Mouse (Mus musculus) intestine, embryonic 15.5 days (tissue): ENCODE measurements at regions not wholly inside any gene's neighbourhood (a gene's known extent, or its start where the extent isn't known, plus 50 kb on each side); places are given as distances from the start of the nearest gene placed in this dataset.
A peak's percentile ranks its signal among the peaks of the same experiment; 100 is the strongest.

Experiments used
- ATAC-seq: fragments of 200-750 bp; cut with Nextera tagmentation; 2 replicates; pipeline ENCODE4 v1.8.0; 2017; ENCODE audit warnings: moderate TSS enrichment, moderate library complexity
- H3K27ac ChIP-seq: fragments of 300-500 bp; sonication (generic); 2 replicates; pipeline ENCODE4 v1.5.1; 2015; ENCODE audit warnings: mild to moderate bottlenecking, inconsistent platforms
- H3K27me3 ChIP-seq: fragments of 300-500 bp; sonication (generic); replicated peaks from 2 replicates; pipeline ENCODE4 v1.6.1; 2015; ENCODE audit warnings: inconsistent platforms
- H3K36me3 ChIP-seq: fragments of 300-500 bp; sonication (generic); 2 replicates; pipeline ENCODE4 v1.6.1; 2015; ENCODE audit warnings: inconsistent platforms
- H3K4me1 ChIP-seq: fragments of 300-500 bp; sonication (generic); replicated peaks from 2 replicates; pipeline ENCODE4 v1.6.1; 2015; ENCODE audit warnings: inconsistent platforms
- H3K4me2 ChIP-seq: fragments of 300-500 bp; sonication (generic); replicated peaks from 2 replicates; pipeline ENCODE4 v1.6.1; 2015; ENCODE audit warnings: mild to moderate bottlenecking, inconsistent platforms
- H3K4me3 ChIP-seq: fragments of 300-500 bp; sonication (generic); replicated peaks from 2 replicates; pipeline ENCODE4 v1.5.1; 2015; ENCODE audit warnings: inconsistent platforms
- H3K9ac ChIP-seq: fragments of 300-500 bp; sonication (generic); 2 replicates; pipeline ENCODE4 v1.6.1; 2015; ENCODE audit warnings: inconsistent platforms
- H3K9me3 ChIP-seq: fragments of 300-500 bp; sonication (generic); 2 replicates; pipeline ENCODE4 v1.6.1; 2016; ENCODE audit warnings: inconsistent platforms
- WGBS: fragments of 180-500 bp; shearing (Covaris S2); methylation state at CpG from one replicate; pipeline ENCODE4 v1.1.7; 2015; 5-methylcytosine and 5-hydroxymethylcytosine counted together

DNA sequence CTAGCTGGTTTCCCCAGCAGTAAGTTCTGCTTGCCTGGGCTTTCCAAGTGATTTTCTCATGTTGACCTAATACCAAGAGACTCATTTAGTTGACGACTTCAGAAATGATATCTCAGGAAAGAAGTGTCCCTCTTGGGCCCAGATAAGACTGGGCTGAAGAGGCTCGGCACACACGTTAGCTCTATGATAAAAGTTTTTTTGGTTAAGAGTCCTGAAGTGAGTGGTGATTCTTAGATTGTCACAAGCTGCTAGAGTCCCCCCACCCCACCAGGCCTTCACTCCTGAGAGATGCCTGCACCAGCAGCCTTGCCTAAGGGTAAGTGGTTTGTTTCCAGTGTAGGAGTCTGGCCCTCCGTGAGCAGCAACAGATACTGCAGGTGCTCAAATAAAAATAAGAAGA is 169.4 kb downstream of the Maf start:
- H3K4me2 ChIP-seq = no peak overlapping the region
- no peaks in the 10 kb centered on the region for H3K27me3 ChIP-seq
- 0 out of 2 replicates have a peak, but pooled peaks cover 3% of the 10 kb centered on the region for H3K4me1 ChIP-seq
- no peak overlapping the region for H3K9ac ChIP-seq
- WGBS = 84% methylated on average over 4 of the region's 4 CpGs
- no peaks in the 10 kb centered on the region for H3K36me3 ChIP-seq
- H3K4me3 ChIP-seq = no peak overlapping the region
- no peak overlapping the region for H3K27ac ChIP-seq
- ATAC-seq = no peak
- H3K9me3 ChIP-seq = no peaks in the 10 kb centered on the region

DNA sequence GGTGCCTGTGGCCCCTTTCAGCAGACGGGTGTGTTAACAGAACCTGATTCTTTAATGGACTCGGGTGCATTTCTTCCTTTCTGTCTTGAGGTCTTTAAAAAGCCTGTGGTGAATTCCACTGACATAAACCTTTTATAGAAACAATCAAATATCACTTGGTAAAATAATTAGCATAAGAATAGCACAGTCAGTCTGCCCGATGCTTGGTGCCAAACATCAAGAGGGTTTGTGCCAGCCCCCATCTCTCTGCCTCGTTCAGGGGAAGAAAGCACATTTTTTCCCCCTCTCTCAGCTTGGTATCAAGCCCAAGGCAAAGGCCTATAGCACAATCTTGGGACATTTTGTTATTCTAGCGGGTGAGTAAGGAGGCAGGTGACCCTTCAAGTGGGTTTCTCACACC is 169.8 kb downstream of the Maf start:
- H3K9ac ChIP-seq = no peak overlapping the region
- 0 out of 2 replicates have a peak, but pooled peaks cover 3% of the 10 kb centered on the region for H3K4me1 ChIP-seq
- H3K4me2 ChIP-seq = no peak overlapping the region
- ATAC-seq = no peak
- H3K36me3 ChIP-seq = no peaks in the 10 kb centered on the region
- 76% methylated on average over 5 of the region's 5 CpGs for WGBS
- H3K4me3 ChIP-seq = no peak overlapping the region
- no peak overlapping the region for H3K27ac ChIP-seq
- no peaks in the 10 kb centered on the region for H3K27me3 ChIP-seq
- H3K9me3 ChIP-seq = no peaks in the 10 kb centered on the region

DNA sequence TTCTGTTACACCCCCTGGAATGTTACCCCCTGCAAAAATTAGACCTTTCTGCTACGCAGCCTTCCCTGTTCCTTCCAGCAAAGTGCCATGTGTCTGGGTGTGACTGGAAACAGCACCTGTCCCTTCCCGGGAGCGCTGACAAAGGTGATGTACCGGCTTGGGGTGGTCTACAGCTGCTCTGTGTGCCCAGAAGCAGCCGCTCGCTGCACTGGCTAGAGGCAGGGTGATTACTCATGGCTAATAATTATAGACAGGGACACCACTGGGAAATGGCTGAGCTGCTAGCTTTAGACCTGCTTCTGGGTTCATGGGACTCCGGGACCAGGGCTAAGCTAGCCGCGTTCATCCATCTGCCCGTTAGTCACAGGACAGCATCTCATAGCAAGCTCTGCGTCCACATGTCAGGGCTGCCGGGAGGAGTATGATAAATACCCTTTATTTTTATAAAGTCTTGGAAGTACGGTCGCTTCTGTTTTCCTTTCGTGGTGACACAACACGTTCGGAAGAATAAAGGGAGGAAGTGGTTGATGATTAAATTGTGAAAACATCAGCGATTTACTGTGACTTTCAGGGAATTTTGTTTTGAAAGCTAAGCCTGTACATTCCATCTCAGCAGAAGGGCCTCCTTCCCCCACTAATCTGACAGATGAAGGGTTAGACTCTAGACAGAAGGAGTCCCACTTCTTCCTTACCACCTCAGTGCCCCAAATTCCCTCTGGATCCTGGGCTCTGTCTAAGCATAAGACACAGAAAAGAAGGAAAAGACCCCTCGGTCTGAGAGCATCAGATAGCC is 170.8 kb downstream of the Maf start:
- H3K4me2 ChIP-seq = no peak overlapping the region
- no peak overlapping the region for H3K9ac ChIP-seq
- whole genome bisulfite sequencing = 44% methylated on average over 19 of the region's 19 CpGs
- H3K4me1 ChIP-seq = 0 out of 2 replicates have a peak, but pooled peaks cover 5% of the 10 kb centered on the region
- ATAC-seq = no peak
- H3K9me3 ChIP-seq = no peaks in the 10 kb centered on the region
- no peaks in the 10 kb centered on the region for H3K27me3 ChIP-seq
- H3K27ac ChIP-seq = no peak overlapping the region
- H3K4me3 ChIP-seq = no peak overlapping the region
- no peaks in the 10 kb centered on the region for H3K36me3 ChIP-seq

DNA sequence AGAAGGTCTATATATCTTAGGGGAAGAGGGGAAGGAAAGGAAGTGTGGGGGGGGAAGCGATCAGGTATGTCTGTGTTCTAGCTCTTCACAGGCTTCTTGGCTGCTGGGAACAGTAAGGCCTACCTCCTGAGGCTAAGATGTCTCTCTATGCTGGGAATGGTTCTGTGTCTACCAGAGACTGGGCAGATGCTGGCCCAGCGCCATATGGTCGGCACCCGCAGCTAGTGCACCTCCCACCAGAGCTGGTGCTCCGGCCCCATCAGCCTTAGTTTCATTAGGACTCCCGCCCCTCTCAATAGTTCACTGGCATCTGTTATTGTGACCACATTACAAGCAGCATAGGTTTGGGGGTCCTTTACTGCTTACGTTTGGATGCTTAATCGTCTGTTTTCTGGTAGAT is 171.6 kb downstream of the Maf start:
- Histone ChIP-seq H3K4me2 (no peak overlapping the region), H3K27ac (no peak overlapping the region), H3K9me3 (no peaks in the 10 kb centered on the region), H3K4me3 (no peak overlapping the region), H3K9ac (no peak overlapping the region), H3K36me3 (no peaks in the 10 kb centered on the region), H3K4me1 (0 out of 2 replicates have a peak, but pooled peaks cover 5% of the 10 kb centered on the region), H3K27me3 (no peaks in the 10 kb centered on the region)
- WGBS = 84% methylated on average over 8 of the region's 8 CpGs
- ATAC-seq = no peak

DNA sequence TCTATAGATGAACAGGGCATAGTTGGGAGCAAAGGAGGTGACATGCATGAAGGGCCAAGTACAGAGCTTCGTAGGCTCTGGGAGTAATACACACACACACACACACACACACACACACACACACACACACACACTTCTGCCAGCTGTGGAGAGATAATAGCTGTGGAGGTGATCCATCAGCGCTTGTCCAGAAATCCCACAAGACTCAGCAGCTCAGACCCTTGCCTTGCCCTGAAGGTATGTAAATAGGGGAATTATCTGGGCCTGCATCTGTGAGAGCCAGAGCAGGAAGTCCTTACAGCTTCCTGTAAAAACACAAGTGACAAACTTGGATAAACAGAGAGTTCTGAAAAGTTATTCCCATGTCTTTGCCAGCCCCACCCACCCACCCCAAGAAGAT is 173.6 kb downstream of the Maf start:
- Histone ChIP-seq H3K27me3 (no peaks in the 10 kb centered on the region), H3K9ac (no peak overlapping the region), H3K4me2 (no peak overlapping the region), H3K4me3 (no peak overlapping the region), H3K27ac (no peak overlapping the region), H3K9me3 (no peaks in the 10 kb centered on the region), H3K4me1 (0 out of 2 replicates have a peak, but pooled peaks cover 2% of the 10 kb centered on the region), H3K36me3 (no peaks in the 10 kb centered on the region)
- 38% methylated on average over 2 of the region's 2 CpGs for WGBS
- ATAC-seq = no peak

DNA sequence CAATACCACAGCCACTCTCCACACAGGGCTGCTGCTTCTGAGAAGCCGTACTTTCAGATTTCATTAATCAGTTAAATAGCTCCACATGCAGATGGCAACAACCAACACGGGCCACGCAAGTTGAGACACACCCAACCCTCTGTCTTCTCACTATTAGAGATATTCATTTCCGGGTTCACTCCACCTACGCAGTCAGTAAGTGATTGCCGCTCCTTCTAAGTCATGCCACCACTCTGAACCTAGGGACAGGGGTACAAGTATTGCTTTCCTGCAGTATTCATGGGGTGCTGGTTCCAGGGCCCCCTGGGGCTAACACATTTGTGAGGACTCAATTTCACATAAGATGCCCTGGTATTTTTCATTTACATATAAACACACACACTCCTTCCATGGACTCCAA is 176.3 kb downstream of the Maf start:
- 82% methylated on average over 6 of the region's 6 CpGs for WGBS
- ATAC-seq = peak; percentile 67
- no peak overlapping the region for H3K4me3 ChIP-seq
- no peaks in the 10 kb centered on the region for H3K36me3 ChIP-seq
- H3K9me3 ChIP-seq = no peaks in the 10 kb centered on the region
- 0 out of 2 replicates have a peak, but pooled peaks cover 2% of the 10 kb centered on the region for H3K4me1 ChIP-seq
- no peak overlapping the region for H3K27ac ChIP-seq
- H3K9ac ChIP-seq = no peak overlapping the region
- no peak overlapping the region for H3K4me2 ChIP-seq
- no peaks in the 10 kb centered on the region for H3K27me3 ChIP-seq

DNA sequence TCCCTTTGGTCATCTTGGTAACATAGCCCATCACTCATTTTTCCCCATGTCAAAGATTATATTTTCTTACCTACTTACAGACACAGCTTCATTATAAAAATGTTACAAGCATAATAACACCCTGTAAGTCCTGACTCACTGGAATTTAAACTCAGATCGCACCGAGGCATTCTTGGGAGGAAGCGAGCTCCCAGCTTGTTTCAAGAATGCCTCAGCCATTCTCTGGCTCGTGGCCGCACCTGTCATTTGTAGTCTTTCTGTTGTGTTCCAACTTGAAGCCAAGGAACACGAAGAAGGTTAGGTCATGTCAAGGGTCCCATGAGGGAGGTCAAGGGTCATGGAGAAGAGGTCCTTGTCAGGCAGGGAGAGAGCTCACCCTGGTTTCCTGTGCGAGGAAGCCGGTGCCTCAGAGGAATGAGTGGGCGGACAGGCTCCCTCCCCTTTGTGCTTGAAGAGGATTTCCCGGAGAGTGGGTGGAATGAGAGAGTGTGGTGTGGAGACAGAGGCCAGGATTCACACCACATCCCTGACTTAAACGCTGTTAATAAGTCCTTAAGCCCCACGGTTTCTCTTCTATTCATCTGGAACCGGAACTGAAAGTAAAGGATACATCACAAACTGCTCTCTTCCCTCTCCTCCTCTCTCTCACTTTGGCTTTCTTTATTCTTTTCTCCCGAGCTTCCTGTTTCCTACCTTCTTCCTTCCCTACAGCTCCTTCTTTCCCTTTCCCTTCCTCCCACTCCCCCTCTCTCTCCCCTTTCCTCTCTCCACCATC is 177.8 kb downstream of the Maf start:
- H3K4me3 ChIP-seq = no peak overlapping the region
- ATAC-seq = no peak

DNA sequence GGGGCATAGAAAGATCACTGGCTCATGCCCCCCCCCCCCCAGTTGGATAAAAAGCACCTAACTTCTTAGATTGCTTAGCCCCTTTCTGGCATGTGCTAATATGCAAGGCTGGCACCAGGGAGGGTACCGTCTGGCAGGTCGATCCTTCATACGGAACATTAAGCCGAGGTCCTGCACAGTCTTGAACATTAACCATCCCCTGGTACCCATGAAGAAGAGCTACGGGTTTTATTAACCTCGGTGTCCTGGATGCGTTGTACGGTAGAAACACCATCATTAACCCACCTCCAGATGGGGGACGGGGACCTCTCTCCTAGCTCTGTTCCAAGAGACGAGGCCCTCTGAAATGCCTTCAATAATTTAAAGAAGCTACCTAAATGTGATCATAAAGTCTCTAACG is 178.7 kb downstream of the Maf start:
- H3K27ac ChIP-seq = no peak overlapping the region
- no peak for ATAC-seq
- no peaks in the 10 kb centered on the region for H3K9me3 ChIP-seq
- H3K4me1 ChIP-seq = 0 out of 2 replicates have a peak, but pooled peaks cover 6% of the 10 kb centered on the region
- H3K36me3 ChIP-seq = no peaks in the 10 kb centered on the region
- H3K9ac ChIP-seq = no peak overlapping the region
- no peaks in the 10 kb centered on the region for H3K27me3 ChIP-seq
- 94% methylated on average over 11 of the region's 11 CpGs for WGBS
- H3K4me3 ChIP-seq = no peak overlapping the region
- H3K4me2 ChIP-seq = no peak overlapping the region

More for the DNA sequence above, 177.8 kb downstream of the Maf start:
- WGBS = 39% methylated on average over 14 of the region's 14 CpGs
- no peaks in the 10 kb centered on the region for H3K27me3 ChIP-seq
- peak overlapping the region; percentile 17; the same call in 1 of the 2 replicates for H3K4me2 ChIP-seq
- no peak overlapping the region for H3K9ac ChIP-seq
- H3K9me3 ChIP-seq = no peaks in the 10 kb centered on the region
- H3K36me3 ChIP-seq = no peaks in the 10 kb centered on the region
- 0 out of 2 replicates have a peak, but pooled peaks cover 3% of the 10 kb centered on the region for H3K4me1 ChIP-seq
- H3K27ac ChIP-seq = no peak overlapping the region

DNA sequence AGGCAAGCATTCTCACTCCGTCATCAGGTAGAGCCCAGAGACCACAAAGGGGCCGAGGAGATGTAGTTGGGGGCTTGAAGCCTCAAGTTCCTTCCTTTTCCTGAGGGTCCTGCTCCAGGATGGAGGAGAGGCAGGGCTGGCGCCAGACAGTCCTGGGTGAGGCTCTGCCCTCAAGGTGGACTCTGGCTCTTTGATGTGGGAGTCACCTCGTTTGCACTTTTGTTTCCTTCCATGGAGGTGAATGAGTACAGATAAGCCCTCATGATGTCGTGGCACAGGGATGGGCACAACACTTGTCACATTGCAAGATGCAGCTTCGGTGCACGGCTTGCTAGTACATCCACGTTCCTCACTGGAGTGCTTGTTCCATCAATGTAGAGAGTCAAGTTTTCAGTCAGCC is 182.4 kb downstream of the Maf start:
- Histone ChIP-seq H3K9ac (no peak overlapping the region), H3K36me3 (no peaks in the 10 kb centered on the region), H3K4me2 (no peak overlapping the region), H3K9me3 (no peaks in the 10 kb centered on the region), H3K27ac (no peak overlapping the region), H3K4me1 (0 out of 2 replicates have a peak, but pooled peaks cover 4% of the 10 kb centered on the region), H3K4me3 (no peak overlapping the region), H3K27me3 (no peaks in the 10 kb centered on the region)
- peak; percentile 52 for ATAC-seq
- WGBS = 76% methylated on average over 8 of the region's 8 CpGs

DNA sequence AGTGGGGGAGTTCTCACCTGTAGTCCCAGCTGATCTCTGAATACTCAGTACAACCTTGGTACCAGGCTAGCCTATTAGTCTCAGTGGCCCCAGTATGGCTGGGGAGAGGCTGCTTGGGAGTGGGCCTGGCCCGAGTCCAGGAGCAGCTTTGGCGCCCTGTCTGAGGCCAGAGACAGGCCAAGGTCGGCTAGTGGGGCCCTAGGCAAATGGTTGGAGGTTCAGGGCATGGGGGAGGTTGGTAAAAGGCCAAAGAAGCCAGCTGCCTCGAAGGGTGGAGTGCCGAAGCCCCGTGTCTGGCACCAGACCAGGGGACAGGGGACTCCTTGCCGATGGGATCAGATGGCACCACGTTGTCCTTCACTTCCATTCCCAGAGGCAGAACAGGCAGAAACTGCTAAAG is 182.9 kb downstream of the Maf start:
- no peaks in the 10 kb centered on the region for H3K36me3 ChIP-seq
- H3K27me3 ChIP-seq = no peaks in the 10 kb centered on the region
- 66% methylated on average over 8 of the region's 8 CpGs for WGBS
- peak; percentile 72; the same call in 1 of the 2 replicates for ATAC-seq
- H3K9ac ChIP-seq = no peak overlapping the region
- H3K4me2 ChIP-seq = no peak overlapping the region
- no peak overlapping the region for H3K27ac ChIP-seq
- H3K4me1 ChIP-seq = 0 out of 2 replicates have a peak, but pooled peaks cover 4% of the 10 kb centered on the region
- H3K4me3 ChIP-seq = no peak overlapping the region
- H3K9me3 ChIP-seq = no peaks in the 10 kb centered on the region

DNA sequence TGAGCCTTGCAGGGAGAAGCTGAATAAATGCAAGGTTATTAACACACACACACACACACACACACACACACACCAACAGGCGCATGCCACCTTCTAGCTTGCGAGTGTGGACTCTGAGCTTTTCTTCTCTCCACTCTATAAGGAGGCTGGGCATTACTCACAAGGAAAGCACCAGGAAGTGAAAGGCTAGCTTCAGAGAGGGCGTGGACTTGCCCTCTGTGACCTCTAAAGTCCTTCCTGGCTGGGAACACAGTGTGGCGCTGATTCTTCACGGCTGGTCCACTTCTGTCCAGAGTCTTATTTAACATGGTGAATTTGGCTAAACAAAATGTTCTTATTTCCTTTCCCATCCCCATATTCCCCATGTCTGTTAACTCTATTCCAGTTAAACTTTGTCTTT is 185.1 kb downstream of the Maf start:
- peak; percentile 94 for ATAC-seq
- Histone ChIP-seq H3K27ac (no peak overlapping the region), H3K4me1 (0 out of 2 replicates have a peak, but pooled peaks cover 4% of the 10 kb centered on the region), H3K9ac (no peak overlapping the region), H3K4me2 (no peak overlapping the region), H3K4me3 (no peak overlapping the region), H3K36me3 (no peaks in the 10 kb centered on the region), H3K9me3 (no peaks in the 10 kb centered on the region), H3K27me3 (no peaks in the 10 kb centered on the region)
- WGBS = 75% methylated on average over 5 of the region's 5 CpGs

DNA sequence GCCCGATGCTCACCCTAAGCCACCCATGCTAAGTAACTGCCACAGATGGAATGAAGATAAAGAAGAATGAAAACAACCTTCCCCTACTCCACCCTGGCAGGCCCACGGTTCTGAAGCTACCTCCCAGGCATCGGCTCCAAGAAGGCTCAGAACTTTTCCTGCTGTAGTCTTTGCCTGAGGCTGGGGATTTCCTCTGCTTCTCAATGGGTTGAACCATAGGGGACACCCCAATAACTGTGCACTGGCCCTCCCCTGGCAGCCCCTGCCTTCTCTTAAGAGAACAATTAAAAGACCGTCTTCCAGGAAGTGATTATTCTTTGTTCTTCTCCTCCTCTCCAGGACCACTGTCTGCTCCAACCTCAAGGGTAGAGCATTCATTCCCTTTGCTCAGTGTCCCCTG is 191.9 kb downstream of the Maf start:
- WGBS = 68% methylated on average over 4 of the region's 4 CpGs
- H3K27ac ChIP-seq = no peak overlapping the region
- no peak overlapping the region for H3K4me3 ChIP-seq
- H3K27me3 ChIP-seq = no peaks in the 10 kb centered on the region
- no peak overlapping the region for H3K9ac ChIP-seq
- H3K4me2 ChIP-seq = no peak overlapping the region
- H3K9me3 ChIP-seq = no peaks in the 10 kb centered on the region
- no peaks in the 10 kb centered on the region for H3K36me3 ChIP-seq
- ATAC-seq = no peak
- no peaks in the 10 kb centered on the region for H3K4me1 ChIP-seq
